Mouse (Mus musculus) CH12.LX (cell line): ENCODE measurements around the gene Spryd3.

Source experiments
- CHD2 ChIP-seq: IDR thresholded peaks from 2 replicates; pipeline ENCODE4 v1.6.1; 2011; ENCODE audit warnings: low read length, improper control_type of control experiment
- CTCF ChIP-seq, 2 experiments: IDR thresholded peaks in 1 of 2; conservative IDR thresholded peaks in 1 of 2; 2 replicates each; pipeline ENCODE4 v1.5.1; 2011 to 2012; ENCODE audit warnings: low read depth in 2 of 2, low read length in 2 of 2, improper control_type of control experiment in 1 of 2, inconsistent platforms in 1 of 2, mild to moderate bottlenecking in 1 of 2, moderate library complexity in 1 of 2
- EP300 ChIP-seq: IDR thresholded peaks from 2 replicates; pipeline ENCODE4 v1.6.1; 2011; ENCODE audit warnings: low read length, improper control_type of control experiment
- ETS1 ChIP-seq: conservative IDR thresholded peaks from 2 replicates; pipeline ENCODE4 v1.6.1; 2012; ENCODE audit warnings: low read depth, mild to moderate bottlenecking, inconsistent platforms, low read length, improper control_type of control experiment, moderate library complexity
- IRF4 ChIP-seq: IDR thresholded peaks from 2 replicates; pipeline ENCODE4 v1.6.1; 2014; ENCODE audit warnings: low read depth, mild to moderate bottlenecking, inconsistent platforms, low read length, improper control_type of control experiment
- MAFK ChIP-seq: IDR thresholded peaks from 2 replicates; pipeline ENCODE4 v1.6.1; 2011; ENCODE audit warnings: low read length, improper control_type of control experiment; ENCODE audit not compliant: insufficient replicate concordance
- MAZ ChIP-seq: IDR thresholded peaks from 2 replicates; pipeline ENCODE4 v1.6.1; 2012; ENCODE audit warnings: low read depth, mild to moderate bottlenecking, inconsistent platforms, low read length, improper control_type of control experiment, moderate library complexity
- MXI1 ChIP-seq: IDR thresholded peaks from 2 replicates; pipeline ENCODE4 v1.6.1; 2011; ENCODE audit warnings: mild to moderate bottlenecking, low read depth, low read length, improper control_type of control experiment
- POLR2A ChIP-seq: IDR thresholded peaks from 2 replicates; pipeline ENCODE4 v1.6.1; 2011; ENCODE audit warnings: low read depth, mild to moderate bottlenecking, improper control_type of control experiment, low read length
- RCOR1 ChIP-seq: conservative IDR thresholded peaks from 2 replicates; pipeline ENCODE4 v1.6.1; 2012; ENCODE audit warnings: low read depth, mild to moderate bottlenecking, inconsistent platforms, low read length, improper control_type of control experiment
- UBTF ChIP-seq: IDR thresholded peaks from 2 replicates; pipeline ENCODE4 v1.6.1; 2012; ENCODE audit warnings: low read depth, mild to moderate bottlenecking, inconsistent platforms, low read length, improper control_type of control experiment, moderate library complexity
- USF1 ChIP-seq: IDR thresholded peaks from 2 replicates; pipeline ENCODE4 v1.6.1; 2014; ENCODE audit warnings: low read depth, mild to moderate bottlenecking, inconsistent platforms, low read length, improper control_type of control experiment
- USF2 ChIP-seq: conservative IDR thresholded peaks from 2 replicates; pipeline ENCODE4 v1.6.1; 2011; ENCODE audit warnings: low read depth, low read length, improper control_type of control experiment
- ZC3H11A ChIP-seq: IDR thresholded peaks from 2 replicates; pipeline ENCODE4 v1.6.1; 2012; ENCODE audit warnings: low read depth, mild to moderate bottlenecking, inconsistent platforms, low read length, improper control_type of control experiment

GRCm38 (mm10) chr15:102079221-102079620 is 56.8 kb downstream of the Spryd3 start:
- TF ChIP-seq POLR2A (no peak), CTCF (conservative IDR thresholded peaks at IDR 0.05 in 1 of 2, IDR thresholded peaks at IDR 0.05 in 1 of 2; ENCODE audit: low read depth in 2 of 2, low read length in 2 of 2) (no peak), USF2 (no peak), CHD2 (no peak), ZC3H11A (no peak), MAZ (no peak), MAFK (no peak), ETS1 (no peak), EP300 (no peak), UBTF (no peak), MXI1 (no peak), IRF4 (no peak), USF1 (no peak), RCOR1 (no peak)
